17 mouse cellular contexts compared by ENCODE assay signal in the genomic region with DNA sequence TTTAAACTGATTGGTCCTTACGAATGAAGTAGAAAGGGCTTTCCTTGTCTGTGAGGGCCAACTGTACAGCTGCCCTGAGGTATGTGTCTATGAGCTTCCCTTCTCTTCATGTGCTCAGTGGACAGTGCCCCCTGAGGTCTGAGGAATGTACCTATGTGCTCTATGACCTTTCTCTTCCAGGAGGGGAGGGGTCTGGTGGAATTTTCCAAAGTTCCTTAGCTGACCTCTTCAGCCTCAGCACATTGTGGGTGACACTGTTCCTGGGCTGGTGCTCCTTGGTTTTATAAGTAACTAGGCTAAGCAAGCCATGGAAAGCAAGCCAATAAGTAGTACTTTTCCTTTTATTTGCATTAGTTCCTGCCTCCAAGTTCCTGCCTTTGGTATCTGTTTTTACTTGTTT.
DNase-seq lines count a peak whose midpoint lies in the region; TF ChIP-seq lines count a peak whose summit lies in the region.
"Had no signal": no experiment of that assay in that cellular context is flagged by ENCODE, and none has a peak within 500 bp of the region (broad histone marks: within the 10 kb centered on the region; RNA-seq: fewer than 3 reads in every experiment).

No protein-coding gene starts in this region.

- DNase-seq in kidney, adult 2 months = peak; percentile 73
- DNase-seq in kidney, postnatal 10 days = no peak
- DNase-seq in kidney, postnatal 25 days = peak; percentile 4 to 32
- DNase-seq in kidney, postnatal 4 days = no peak
- peak; percentile 3 for DNase-seq in yolk sac, embryonic 10.5 days (ENCODE audit: low spot score)
- DNase-seq in Muller cell, postnatal 12 days (ENCODE audit: inconsistent ontology term) = no peak
- DNase-seq: adrenal gland, postnatal 10 days; adrenal gland, postnatal 36 days; cerebellum, adult 18-20 months; cerebellum, adult 9-10 months; cerebellum, postnatal 14 days; gastrocnemius, postnatal 10 days; heart, adult 11 months had no signal

- H3K4me3 ChIP-seq in kidney, adult 2 months (ENCODE audit: insufficient read depth, low read depth, low read length) = no peak overlapping the region
- H3K4me3 ChIP-seq: forebrain, embryonic 10.5 days; forebrain, embryonic 13.5 days; hindbrain, embryonic 12.5 days; hindbrain, embryonic 15.5 days had no signal

- no peaks in the 10 kb centered on the region for H3K27me3 ChIP-seq in kidney, adult 2 months (replicated peaks; ENCODE audit: control insufficient read depth, insufficient read depth, low read length)
- H3K27me3 ChIP-seq: forebrain, embryonic 13.5 days; hindbrain, embryonic 12.5 days; hindbrain, embryonic 15.5 days had no signal

- TF ChIP-seq CTCF in kidney, adult 2 months (conservative IDR thresholded peaks at IDR 0.05; ENCODE audit: insufficient read depth, insufficient read length, low read depth, low read length) = no peak

- no peaks in the 10 kb centered on the region for H3K36me3 ChIP-seq in kidney, adult 2 months (ENCODE audit: control insufficient read depth, insufficient read depth, low read length)
- H3K36me3 ChIP-seq: forebrain, embryonic 10.5 days; hindbrain, embryonic 12.5 days; hindbrain, embryonic 15.5 days had no signal

- H3K27ac ChIP-seq in kidney, adult 2 months (ENCODE audit: insufficient read depth, low read depth, low read length) = peak overlapping the region; percentile 71
- H3K27ac ChIP-seq: forebrain, embryonic 10.5 days; forebrain, embryonic 13.5 days; hindbrain, embryonic 12.5 days; hindbrain, embryonic 15.5 days had no signal

- TF ChIP-seq POLR2A in kidney, adult 2 months (IDR thresholded peaks at IDR 0.05; ENCODE audit: low read depth, low read length) = no peak

- 82% methylated on average over 1 of the region's 1 CpGs for WGBS in kidney, adult 2 months

- H3K4me1 ChIP-seq in kidney, adult 2 months (ENCODE audit: control insufficient read depth, insufficient read depth, low read length) = no peaks in the 10 kb centered on the region
- H3K4me1 ChIP-seq: forebrain, embryonic 10.5 days; forebrain, embryonic 13.5 days; hindbrain, embryonic 12.5 days; hindbrain, embryonic 15.5 days had no signal

Comparison
In these comparisons a context has a peak if more than half of its experiments do, and no peak if none do; other contexts are left out.
1. DNase-seq: peak in kidney, adult 2 months (single experiment), kidney, postnatal 25 days (2 of 2) and yolk sac, embryonic 10.5 days (single experiment); none in kidney, postnatal 10 days (single experiment), kidney, postnatal 4 days (0 of 2) and Muller cell, postnatal 12 days (single experiment).